Mouse (Mus musculus) cerebellum, postnatal 4 days (tissue): ENCODE measurements around the gene Slc22a15.

Source experiments
- DNase-seq, 2 experiments: peaks; one replicate each; pipeline ENCODE4 v3.0.0; 2022; ENCODE audit warnings: low spot score in 2 of 2, mixed read lengths in 1 of 2

The Slc22a15 gene

GRCm38 (mm10) chr3:101917665-101918064 is 6.6 kb downstream of the Slc22a15 start:
- no peak for DNase-seq

- DNase-seq: no peak
Measured at GRCm38 (mm10) chr3:101916525-101916924, 7.7 kb downstream of the Slc22a15 start.

- no peak for DNase-seq
Measured at GRCm38 (mm10) chr3:101915048-101915801, 9.0 kb downstream of the Slc22a15 start.

- DNase-seq: no peak
Measured at GRCm38 (mm10) chr3:101914266-101914665, 10.0 kb downstream of the Slc22a15 start.

GRCm38 (mm10) chr3:101912041-101912440 is 12.2 kb downstream of the Slc22a15 start:
- DNase-seq: no peak

- DNase-seq: no peak
Measured at GRCm38 (mm10) chr3:101907049-101907448, 17.2 kb downstream of the Slc22a15 start.

GRCm38 (mm10) chr3:101904776-101905175 is 19.5 kb downstream of the Slc22a15 start:
- DNase-seq: no peak

GRCm38 (mm10) chr3:101903091-101903490 is 21.2 kb downstream of the Slc22a15 start:
- no peak for DNase-seq

GRCm38 (mm10) chr3:101902344-101902743 is 21.9 kb downstream of the Slc22a15 start:
- DNase-seq: no peak

GRCm38 (mm10) chr3:101897377-101897974 is 26.8 kb downstream of the Slc22a15 start:
- DNase-seq: no peak

GRCm38 (mm10) chr3:101896893-101897292 is 27.4 kb downstream of the Slc22a15 start:
- peak; percentile 78 to 82 for DNase-seq

- DNase-seq: no peak
Measured at GRCm38 (mm10) chr3:101895376-101895910, 28.8 kb downstream of the Slc22a15 start.

- peak in 1 of 2 experiments; percentile 50 for DNase-seq
Measured at GRCm38 (mm10) chr3:101885591-101885990, 38.7 kb downstream of the Slc22a15 start.

- no peak for DNase-seq
Measured at GRCm38 (mm10) chr3:101885041-101885440, 39.2 kb downstream of the Slc22a15 start.

- DNase-seq: no peak
Measured at GRCm38 (mm10) chr3:101883902-101884301, 40.4 kb downstream of the Slc22a15 start.

- no peak for DNase-seq
Measured at GRCm38 (mm10) chr3:101881721-101882120, 42.5 kb downstream of the Slc22a15 start.

- no peak for DNase-seq
Measured at GRCm38 (mm10) chr3:101880818-101881217, 43.4 kb downstream of the Slc22a15 start.

GRCm38 (mm10) chr3:101878136-101878535 is 46.1 kb downstream of the Slc22a15 start:
- DNase-seq: no peak

- DNase-seq: no peak
Measured at GRCm38 (mm10) chr3:101876459-101877285, 47.6 kb downstream of the Slc22a15 start.

- DNase-seq: no peak
Measured at GRCm38 (mm10) chr3:101875258-101875920, 48.9 kb downstream of the Slc22a15 start.

GRCm38 (mm10) chr3:101873061-101873675 is 51.1 kb downstream of the Slc22a15 start:
- no peak for DNase-seq
